Mouse (Mus musculus): ENCODE data around the gene Dock10.

DNA sequence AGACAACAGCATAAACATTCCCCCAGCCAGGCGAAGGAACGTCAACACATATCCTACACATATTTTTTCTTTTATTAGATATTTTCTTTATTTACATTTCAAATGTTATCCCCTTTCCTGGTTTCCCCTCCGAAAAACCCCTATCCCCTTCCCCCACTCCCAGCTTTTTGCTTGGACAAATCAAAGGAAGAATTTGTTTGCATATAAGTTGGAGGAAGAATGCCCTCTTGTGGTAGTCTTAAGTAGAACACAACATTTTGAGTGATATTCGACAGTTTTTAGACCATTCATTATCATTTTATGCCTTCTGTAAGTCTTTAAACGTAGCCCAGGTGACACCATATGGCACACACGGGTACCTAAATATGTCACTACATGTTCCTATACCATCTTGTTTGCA lies 242.5 kb downstream of the Dock10 start:
- TF ChIP-seq CTCF (IDR thresholded peaks at IDR 0.05; ENCODE audit: low read depth), result peak; percentile 30; the same call in 1 of the 2 replicates
- TF ChIP-seq EP300 (IDR thresholded peaks at IDR 0.05; ENCODE audit: low read depth), result no peak
